Mouse (Mus musculus): ENCODE measurements around the gene Fxn. TPM values are rescaled to one million over a fixed set of nuclear protein-coding genes. Genes with fewer than 3 reads are reported as not detected.

Gene Fxn
- total and polyA plus RNA-seq, 3 experiments, result 25.8 to 34.6 (median 31.1) TPM

GRCm38 (mm10) chr19:24268531-24268930, 11.9 kb downstream of the Fxn start (continued):
- TF ChIP-seq ZNF384 (IDR thresholded peaks at IDR 0.05; ENCODE audit: low read depth, low read length), result no peak
- TF ChIP-seq E2F4 (IDR thresholded peaks at IDR 0.05; ENCODE audit: insufficient replicate concordance, low read depth, low read length), result no peak
- TF ChIP-seq TCF12 (IDR thresholded peaks at IDR 0.05; ENCODE audit: low read depth, low read length), result no peak

GRCm38 (mm10) chr19:24266046-24266830, 14.2 kb downstream of the Fxn start:
- in situ Hi-C loops (cut with MboI; ENCODE audit: low pct_ligation_motif_present, low pct_unique_long_range_greater_than_20kb, low sequenced_read_pairs), result loop anchor here (25.0 kb wide), 1 partner anchor 279 kb away; no protein-coding TSS in a partner anchor
- dilution Hi-C loops (cut with MboI; ENCODE audit: extremely low pct_ligation_motif_present, extremely low pct_unique_long_range_greater_than_20kb, low sequenced_read_pairs), result no loop called here
- no peak overlapping the region for H3K27ac ChIP-seq (ENCODE audit: insufficient read depth, low read depth)
- H3K4me2 ChIP-seq (ENCODE audit: insufficient read depth, low read depth, poor library complexity, severe bottlenecking), result no peak overlapping the region
- H3K4me3 ChIP-seq (replicated peaks in 1 of 3; ENCODE audit: low read depth in 2 of 3, low read length in 2 of 3, poor library complexity in 1 of 3), result no peak overlapping the region
- TF ChIP-seq MAZ (IDR thresholded peaks at IDR 0.05; ENCODE audit: low read depth, low read length), result no peak
- 0 out of 4 replicates have a peak, but pooled peaks of 1 of the 2 experiments have one; percentile 16 for TF ChIP-seq CTCF (conservative IDR thresholded peaks at IDR 0.05 in 1 of 2, IDR thresholded peaks at IDR 0.05 in 1 of 2; ENCODE audit: low read depth in 2 of 2, low read length in 2 of 2)
- H3K9ac ChIP-seq (ENCODE audit: insufficient read depth, low read depth), result no peak overlapping the region
- no peaks in the 10 kb centered on the region for H3K27me3 ChIP-seq (replicated peaks)
- DNase-seq (ENCODE audit: extremely low read depth), result no peak
- no peaks in the 10 kb centered on the region for H3K79me2 ChIP-seq (replicated peaks; ENCODE audit: control insufficient read depth, extremely low read depth, insufficient read depth, poor library complexity, severe bottlenecking)
- H3K9me3 ChIP-seq (replicated peaks; ENCODE audit: low read length), result no peaks in the 10 kb centered on the region
- H3K36me3 ChIP-seq (replicated peaks in 1 of 2; ENCODE audit: control insufficient read depth in 1 of 2, insufficient read depth in 1 of 2, low read length in 1 of 2), result peaks cover 21 to 82% of the 10 kb centered on the region in 2 experiments
- H3K4me1 ChIP-seq (ENCODE audit: control insufficient read depth in 1 of 2, insufficient read depth in 2 of 2), result peaks cover 0 to 3% of the 10 kb centered on the region in 2 experiments; a peak in 2 of 4 replicates

- Histone ChIP-seq H3K36me3 (replicated peaks in 1 of 2; ENCODE audit: control insufficient read depth in 1 of 2, insufficient read depth in 1 of 2, low read length in 1 of 2) (peaks cover 12 to 72% of the 10 kb centered on the region in 2 experiments), H3K4me1 (ENCODE audit: control insufficient read depth in 1 of 2, insufficient read depth in 2 of 2) (no peaks in the 10 kb centered on the region), H3K79me2 (replicated peaks; ENCODE audit: control insufficient read depth, extremely low read depth, insufficient read depth, poor library complexity, severe bottlenecking) (no peaks in the 10 kb centered on the region), H3K4me2 (ENCODE audit: insufficient read depth, low read depth, poor library complexity, severe bottlenecking) (no peak overlapping the region), H3K4me3 (replicated peaks in 1 of 3; ENCODE audit: low read depth in 2 of 3, low read length in 2 of 3, poor library complexity in 1 of 3) (no peak overlapping the region), H3K27me3 (replicated peaks) (no peaks in the 10 kb centered on the region), H3K27ac (ENCODE audit: insufficient read depth, low read depth) (no peak overlapping the region), H3K9me3 (replicated peaks; ENCODE audit: low read length) (no peaks in the 10 kb centered on the region), H3K9ac (ENCODE audit: insufficient read depth, low read depth) (no peak overlapping the region)
- peak; percentile 91 for DNase-seq (ENCODE audit: extremely low read depth)
- in situ Hi-C loops (cut with MboI; ENCODE audit: low pct_ligation_motif_present, low pct_unique_long_range_greater_than_20kb, low sequenced_read_pairs), result loop anchor here (25.0 kb wide), 1 partner anchor 278 kb away; no protein-coding TSS in a partner anchor
- dilution Hi-C loops (cut with MboI; ENCODE audit: extremely low pct_ligation_motif_present, extremely low pct_unique_long_range_greater_than_20kb, low sequenced_read_pairs), result no loop called here
- no peak for TF ChIP-seq GABPA (IDR thresholded peaks at IDR 0.05; ENCODE audit: insufficient replicate concordance, low read depth, low read length)
- TF ChIP-seq IRF4 (IDR thresholded peaks at IDR 0.05; ENCODE audit: low read depth, low read length), result no peak
- no peak for TF ChIP-seq ELF1 (IDR thresholded peaks at IDR 0.05; ENCODE audit: low read depth, low read length)
- no peak for TF ChIP-seq USF2 (conservative IDR thresholded peaks at IDR 0.05; ENCODE audit: low read depth, low read length)
- no peak for TF ChIP-seq SIN3A (IDR thresholded peaks at IDR 0.05; ENCODE audit: low read length)
- no peak for TF ChIP-seq JUND (conservative IDR thresholded peaks at IDR 0.05; ENCODE audit: low read depth, low read length)
- TF ChIP-seq POLR2AphosphoS2 (IDR thresholded peaks at IDR 0.05; ENCODE audit: low read depth, low read length), result no peak
- TF ChIP-seq RAD21 (IDR thresholded peaks at IDR 0.05; ENCODE audit: low read depth, low read length), result peak; percentile 67
- no peak for TF ChIP-seq EP300 (IDR thresholded peaks at IDR 0.05; ENCODE audit: low read length)
- TF ChIP-seq HCFC1 (IDR thresholded peaks at IDR 0.05; ENCODE audit: low read depth, low read length), result no peak
- TF ChIP-seq E2F4 (IDR thresholded peaks at IDR 0.05; ENCODE audit: insufficient replicate concordance, low read depth, low read length), result no peak
- no peak for TF ChIP-seq ZMIZ1 (IDR thresholded peaks at IDR 0.05; ENCODE audit: low read depth, low read length)
- TF ChIP-seq CTCF (conservative IDR thresholded peaks at IDR 0.05 in 1 of 2, IDR thresholded peaks at IDR 0.05 in 1 of 2; ENCODE audit: low read depth in 2 of 2, low read length in 2 of 2), result peak; percentile 81 to 88
- TF ChIP-seq PAX5 (IDR thresholded peaks at IDR 0.05; ENCODE audit: low read length), result no peak
- no peak for TF ChIP-seq POLR2A (IDR thresholded peaks at IDR 0.05; ENCODE audit: low read depth, low read length)
- TF ChIP-seq SMC3 (IDR thresholded peaks at IDR 0.05; ENCODE audit: low read depth, low read length), result peak; percentile 76
- no peak for TF ChIP-seq BHLHE40 (IDR thresholded peaks at IDR 0.05; ENCODE audit: low read depth, low read length)
- TF ChIP-seq MAZ (IDR thresholded peaks at IDR 0.05; ENCODE audit: low read depth, low read length), result no peak
- TF ChIP-seq USF1 (IDR thresholded peaks at IDR 0.05; ENCODE audit: low read depth, low read length), result no peak
- TF ChIP-seq NRF1 (IDR thresholded peaks at IDR 0.05; ENCODE audit: low read depth, low read length), result no peak
- TF ChIP-seq ZKSCAN1 (IDR thresholded peaks at IDR 0.05; ENCODE audit: borderline replicate concordance, low read depth, low read length), result no peak
- TF ChIP-seq MAFK (IDR thresholded peaks at IDR 0.05; ENCODE audit: insufficient replicate concordance, low read length), result no peak
- TF ChIP-seq MXI1 (IDR thresholded peaks at IDR 0.05; ENCODE audit: low read depth, low read length), result no peak
- TF ChIP-seq TBP (conservative IDR thresholded peaks at IDR 0.05; ENCODE audit: low read depth, low read length), result no peak
- no peak for TF ChIP-seq NELFE (IDR thresholded peaks at IDR 0.05; ENCODE audit: low read depth, low read length)
- TF ChIP-seq MAX (IDR thresholded peaks at IDR 0.05; ENCODE audit: low read length), result no peak
Measured at GRCm38 (mm10) chr19:24264991-24265390, 15.4 kb downstream of the Fxn start.
